17 mouse cellular contexts compared by ENCODE assay signal in the genomic region with DNA sequence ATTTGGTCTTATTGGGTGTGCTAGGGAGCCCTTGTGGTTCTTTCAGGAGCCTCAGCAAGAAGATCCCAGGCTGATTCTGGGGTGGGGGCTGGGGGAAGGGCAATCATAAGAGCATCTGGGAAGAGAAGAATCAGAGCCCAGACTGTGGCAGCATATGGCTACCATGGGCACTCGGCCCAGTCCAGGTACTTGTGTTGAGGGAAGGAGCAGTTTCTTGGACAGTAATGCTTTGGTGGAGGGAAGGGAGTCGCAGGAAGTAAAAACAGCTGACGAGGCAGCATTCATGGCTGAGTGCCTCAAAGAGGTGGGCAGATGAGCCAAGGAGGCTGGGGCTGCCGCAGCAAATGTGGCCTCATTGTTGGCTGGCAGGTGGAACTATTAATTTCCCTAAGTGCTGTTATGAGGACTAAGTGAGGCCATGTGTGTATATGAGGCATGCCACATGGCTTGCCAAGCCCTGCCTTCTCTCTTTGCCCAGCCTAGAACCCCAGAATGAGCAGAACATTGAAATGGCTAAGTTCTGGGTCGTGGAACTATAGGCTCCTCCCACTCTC.
DNase-seq lines count a peak whose midpoint lies in the region; ATAC-seq lines count a peak whose summit lies in the region.
"Had no signal": no experiment of that assay in that cellular context is flagged by ENCODE, and none has a peak within 500 bp of the region (broad histone marks: within the 10 kb centered on the region; RNA-seq: fewer than 3 reads in every experiment).

No protein-coding gene starts in this region.

- no peak overlapping the region for H3K9ac ChIP-seq in hindbrain, embryonic 16.5 days (ENCODE audit: low read depth, low read length)
- H3K9ac ChIP-seq: lung, embryonic 15.5 days; midbrain, embryonic 15.5 days had no signal

- H3K4me2 ChIP-seq in hindbrain, embryonic 16.5 days (ENCODE audit: low read length): no peak overlapping the region
- H3K4me2 ChIP-seq: lung, embryonic 15.5 days; midbrain, embryonic 15.5 days had no signal

- H3K27me3 ChIP-seq in hindbrain, embryonic 16.5 days (replicated peaks; ENCODE audit: control insufficient read depth, insufficient read depth, low read length): no peaks in the 10 kb centered on the region
- H3K27me3 ChIP-seq: lung, embryonic 15.5 days; midbrain, embryonic 15.5 days had no signal

- no peak overlapping the region for H3K4me3 ChIP-seq in hindbrain, embryonic 16.5 days (ENCODE audit: low read length)
- H3K4me3 ChIP-seq: erythroblast, embryonic 14.5 days; gastrocnemius, adult 2 months; heart, adult 2 months; layer of hippocampus, adult 2 months; lung, embryonic 15.5 days; midbrain, embryonic 15.5 days had no signal

- H3K27ac ChIP-seq in hindbrain, embryonic 16.5 days (ENCODE audit: low read depth, low read length): no peak overlapping the region
- H3K27ac ChIP-seq: gastrocnemius, adult 2 months; heart, adult 2 months; layer of hippocampus, adult 2 months; lung, embryonic 15.5 days; midbrain, embryonic 15.5 days had no signal

- 61% methylated on average over 5 of the region's 5 CpGs for WGBS in hindbrain, embryonic 16.5 days

- DNase-seq in layer of hippocampus, adult 9-11 months: peak; percentile 53
- no peak for DNase-seq in layer of hippocampus, adult 9-10 months (ENCODE audit: low spot score)
- peak; percentile 38 for DNase-seq in cerebellum, adult 11 months
- DNase-seq in cerebellum, adult 8-10 months: peak; percentile 50
- no peak for DNase-seq in retina, embryonic 14.5 days (ENCODE audit: low spot score)
- no peak for DNase-seq in heart, adult 8-10 months (ENCODE audit: low spot score)
- DNase-seq: adrenal gland, postnatal 14 days; gastrocnemius, adult 2 months; heart, adult 2 months; heart, postnatal 10 days; thymus, adult 18-20 months had no signal

- no peaks in the 10 kb centered on the region for H3K9me3 ChIP-seq in hindbrain, embryonic 16.5 days (ENCODE audit: control insufficient read depth, low read length)
- H3K9me3 ChIP-seq: lung, embryonic 15.5 days; midbrain, embryonic 15.5 days had no signal

- ATAC-seq in hindbrain, embryonic 16.5 days: peak; percentile 46
- ATAC-seq: CD4-positive, CD25-positive, alpha-beta regulatory T cell, adult 4 months; midbrain, embryonic 15.5 days had no signal

- H3K4me1 ChIP-seq in hindbrain, embryonic 16.5 days (ENCODE audit: control insufficient read depth, insufficient read depth, low read depth, low read length): peaks cover 7% of the 10 kb centered on the region

- H3K36me3 ChIP-seq in hindbrain, embryonic 16.5 days (ENCODE audit: control insufficient read depth, insufficient read depth, low read length): no peaks in the 10 kb centered on the region
- H3K36me3 ChIP-seq: lung, embryonic 15.5 days; midbrain, embryonic 15.5 days had no signal

Comparison
In these comparisons a context has a peak if more than half of its experiments do, and no peak if none do; other contexts are left out.
1. DNase-seq: peak in layer of hippocampus, adult 9-11 months (single experiment), cerebellum, adult 11 months (single experiment) and cerebellum, adult 8-10 months (single experiment); none in layer of hippocampus, adult 9-10 months (single experiment), retina, embryonic 14.5 days (single experiment) and heart, adult 8-10 months (single experiment).